Mouse (Mus musculus): Measurements from ENCODE around the gene Rarg.

- TF ChIP-seq CTCF (conservative IDR thresholded peaks at IDR 0.05; ENCODE audit: low read length), result no peak
- TF ChIP-seq POU5F1 (IDR thresholded peaks at IDR 0.05; ENCODE audit: borderline replicate concordance, low read length), result no peak
Measured at GRCm38 (mm10) chr15:102247252-102248130, 9.8 kb downstream of the Rarg start.

All from E14TG2a.4 (cell line).